Mouse (Mus musculus) heart, adult 2 months (tissue): ENCODE results near the gene Tmem204. TPM values are rescaled to one million over a fixed set of nuclear protein-coding genes. Genes with fewer than 3 reads are reported as not detected.
A peak's percentile ranks its signal among the peaks of the same experiment; 100 is the strongest.
"Not testable (repeated sequence)": the region's sequence is repeated elsewhere in the genome, so short reads cannot be mapped to it uniquely, and the experiment has no call there.

Source experiments
- DNase-seq, 2 experiments: peaks; one replicate each; pipeline ENCODE4 v3.0.0; 2021
- H3K27ac ChIP-seq: fragments of 200-600 bp; 2 replicates; pipeline ENCODE4 v1.8.1; 2022
- H3K27me3 ChIP-seq: fragments of 200-500 bp; 2 replicates; pipeline ENCODE4 v1.6.1; 2012; ENCODE audit warnings: mild to moderate bottlenecking, low read length, inconsistent platforms, mixed read lengths; ENCODE audit not compliant: control insufficient read depth, insufficient read depth
- H3K36me3 ChIP-seq: fragments of 200-500 bp; 2 replicates; pipeline ENCODE4 v1.6.1; 2012; ENCODE audit warnings: low read length, inconsistent platforms; ENCODE audit not compliant: control insufficient read depth, insufficient read depth
- H3K4me1 ChIP-seq: fragments of 200-500 bp; 2 replicates; pipeline ENCODE4 v1.6.1; 2011; ENCODE audit warnings: low read length; ENCODE audit not compliant: control insufficient read depth, insufficient read depth
- H3K4me3 ChIP-seq: fragments of 200-600 bp; 2 replicates; pipeline ENCODE4 v1.8.1; 2022
- H3K79me2 ChIP-seq: fragments of 200-500 bp; replicated peaks from 2 replicates; pipeline ENCODE4 v1.6.1; 2012; ENCODE audit warnings: mild to moderate bottlenecking, inconsistent platforms, low read length, moderate library complexity, mixed read lengths; ENCODE audit not compliant: control insufficient read depth, insufficient read depth
- H3K9ac ChIP-seq: fragments of 200-500 bp; 2 replicates; pipeline ENCODE4 v1.6.1; 2012; ENCODE audit warnings: low read depth, mild to moderate bottlenecking, control low read depth, inconsistent platforms, low read length, mixed read lengths
- CTCF ChIP-seq: fragments of 200-600 bp; IDR thresholded peaks from 2 replicates; pipeline ENCODE4 v1.8.1; 2022; ENCODE audit warnings: antibody characterized with exemption, mild to moderate bottlenecking, moderate library complexity
- EP300 ChIP-seq: fragments of 200-500 bp; IDR thresholded peaks from 2 replicates; pipeline ENCODE4 v1.6.1; 2011; ENCODE audit warnings: low read depth, low read length, control low read depth; ENCODE audit not compliant: insufficient read depth
- POLR2A ChIP-seq: fragments of 200-500 bp; IDR thresholded peaks from 2 replicates; pipeline ENCODE4 v1.6.1; 2011; ENCODE audit warnings: mild to moderate bottlenecking, low read depth, low read length, control low read depth; ENCODE audit not compliant: insufficient read depth
- WGBS: fragments of 180-500 bp; shearing (Covaris S2); methylation state at CpG from one replicate; pipeline ENCODE4 v1.1.7; 2018; 5-methylcytosine and 5-hydroxymethylcytosine counted together
- intact Hi-C: fragments of 180-260 bp; cut with DNase I; formaldehyde crosslinking; loops from one replicate; pipeline ENCODE4 v1.15.1; 2025
- long read RNA-seq: library from polyadenylated mRNA; stranded (forward); transcript quantifications from one replicate; pipeline ENCODE4 v2.0.0, GENCODE M21; 2021
- polyA plus RNA-seq: library from polyadenylated mRNA; depleted of rRNA; stranded (reverse); fragments of >200 nt; gene quantifications from 2 replicates; pipeline ENCODE4 v1.2.3, GENCODE M21; 2012; rRNA removed
- total RNA-seq, 2 experiments: library from RNA; stranded (reverse); gene quantifications; 2 replicates each; pipeline ENCODE4 v1.2.3; 2021

Tmem204 gene
- total RNA-seq = 10 to 100 TPM; 40.0 to 45.1 TPM
- 77.3 and 82.0 TPM in 2 replicates for polyA plus RNA-seq
- long read RNA-seq, transcript Tmem204-201 (3 exons, 1,846 nt) = major isoform, 84 of 89 reads
- long read RNA-seq, partial matches to known transcripts = 0 of 89 reads
- long read RNA-seq, other reads (novel, unspliced or antisense) = 4 of 89 reads

- no peaks in the 10 kb centered on the region for H3K36me3 ChIP-seq
- intact Hi-C loops = loop anchor here (2.0 kb wide), 1 partner anchor 31 kb away; the partner anchor contains the start of gene Telo2
- 12% methylated on average over 7 of the region's 7 CpGs for WGBS
- peak; percentile 93 for TF ChIP-seq EP300
- TF ChIP-seq POLR2A = peak; percentile 59; the same call in 1 of the 2 replicates
- TF ChIP-seq CTCF = peak; percentile 76
- H3K9ac ChIP-seq = 0 out of 2 replicates have a peak within 1 kb of the TSS, but pooled peaks have one; percentile 12
- H3K27ac ChIP-seq = peak within 1 kb of the TSS; percentile 99
- peak within 1 kb of the TSS; percentile 5; the same call in 1 of the 2 replicates for H3K4me3 ChIP-seq
- peaks cover 22% of the 10 kb centered on the region for H3K4me1 ChIP-seq
- no peaks in the 10 kb centered on the region for H3K27me3 ChIP-seq
- peaks cover 3% of the 10 kb centered on the region; the same call in 1 of the 2 replicates for H3K79me2 ChIP-seq
- DNase-seq = peak; percentile 72 to 88
These were observed at the start of gene Tmem204 for GRCm38 (mm10) chr17:25083444-25083931. Gene Tmem204, minus strand, starts transcription at chr17:25083591.

GRCm38 (mm10) chr17:25130060-25130459 is 46.7 kb upstream of the Tmem204 start:
- 73% methylated on average over 1 of the region's 1 CpGs for WGBS
- intact Hi-C loops = loop anchor here (5.0 kb wide), 1 partner anchor 142 kb away; the partner anchor contains the start of gene Ube2i
- H3K36me3 ChIP-seq = no peaks in the 10 kb centered on the region
- TF ChIP-seq CTCF = peak; percentile 32
- TF ChIP-seq POLR2A = no peak
- no peaks in the 10 kb centered on the region for H3K27me3 ChIP-seq
- H3K4me3 ChIP-seq = no peak overlapping the region
- H3K9ac ChIP-seq = no peak overlapping the region
- no peak for DNase-seq
- peaks cover 6% of the 10 kb centered on the region for H3K4me1 ChIP-seq
- peaks cover 3% of the 10 kb centered on the region; the same call in 1 of the 2 replicates for H3K79me2 ChIP-seq
- H3K27ac ChIP-seq = no peak overlapping the region

GRCm38 (mm10) chr17:25127681-25128080 is 44.3 kb upstream of the Tmem204 start:
- no peak for DNase-seq
- Histone ChIP-seq H3K79me2 (no peaks in the 10 kb centered on the region), H3K27ac (no peak overlapping the region), H3K36me3 (no peaks in the 10 kb centered on the region), H3K9ac (no peak overlapping the region), H3K4me1 (peaks cover 2% of the 10 kb centered on the region; the same call in 1 of the 2 replicates), H3K27me3 (no peaks in the 10 kb centered on the region), H3K4me3 (no peak overlapping the region)
- intact Hi-C loops = no loop called here
- TF ChIP-seq CTCF = no peak
- TF ChIP-seq POLR2A = no peak
- no peak for TF ChIP-seq EP300
- WGBS = 51% methylated on average over 9 of the region's 9 CpGs

- Histone ChIP-seq H3K4me1 (peaks cover 2% of the 10 kb centered on the region; the same call in 1 of the 2 replicates), H3K36me3 (no peaks in the 10 kb centered on the region), H3K79me2 (no peaks in the 10 kb centered on the region), H3K27me3 (no peaks in the 10 kb centered on the region), H3K4me3 (no peak overlapping the region), H3K9ac (no peak overlapping the region), H3K27ac (no peak overlapping the region)
- DNase-seq = peak in 1 of 2 experiments; percentile 20
- TF ChIP-seq EP300 (no peak), POLR2A (no peak), CTCF (no peak)
- WGBS = 19% methylated on average over 8 of the region's 8 CpGs
- intact Hi-C loops = no loop called here
These were observed 43.7 kb upstream of the Tmem204 start for GRCm38 (mm10) chr17:25127079-25127478.

- intact Hi-C loops, H3K27me3 ChIP-seq, H3K27ac ChIP-seq, H3K36me3 ChIP-seq, DNase-seq, H3K4me3 ChIP-seq, H3K9ac ChIP-seq, H3K4me1 ChIP-seq, H3K79me2 ChIP-seq: not testable (repeated sequence)
- WGBS = 65% methylated on average over 3 of the region's 3 CpGs
These were observed 42.2 kb upstream of the Tmem204 start for GRCm38 (mm10) chr17:25125442-25126060.

- no peak for TF ChIP-seq POLR2A
- peak; percentile 61 for TF ChIP-seq CTCF
- H3K36me3 ChIP-seq = no peaks in the 10 kb centered on the region
- intact Hi-C loops = no loop called here
- DNase-seq = no peak
- H3K27ac ChIP-seq = no peak overlapping the region
- peaks cover 2% of the 10 kb centered on the region; the same call in 1 of the 2 replicates for H3K4me1 ChIP-seq
- H3K27me3 ChIP-seq = no peaks in the 10 kb centered on the region
- 32% methylated on average over 7 of the region's 7 CpGs for WGBS
- H3K9ac ChIP-seq = no peak overlapping the region
- H3K79me2 ChIP-seq = no peaks in the 10 kb centered on the region
- no peak overlapping the region for H3K4me3 ChIP-seq
These were observed 40.6 kb upstream of the Tmem204 start for GRCm38 (mm10) chr17:25123979-25124378.
